Comparison of ENCODE assay signal across 18 mouse cellular contexts in genomic region chr8:86779207-86779606, GRCm38 (mm10). TPM values are rescaled to one million over a fixed set of nuclear protein-coding genes. Genes with fewer than 3 reads are reported as not detected.
DNase-seq lines count a peak whose midpoint lies in the region; ATAC-seq and TF ChIP-seq lines count a peak whose summit lies in the region.
"Had no signal": no experiment of that assay in that cellular context is flagged by ENCODE, and none has a peak within 500 bp of the region (broad histone marks: within the 10 kb centered on the region; RNA-seq: fewer than 3 reads in every experiment).

No protein-coding gene starts in this region.

- DNase-seq in embryonic facial prominence, embryonic 10.5 days (ENCODE audit: low spot score) = no peak
- no peak for DNase-seq in liver, postnatal 0 days
- no peak for DNase-seq in liver
- DNase-seq in naive thymus-derived CD4-positive, alpha-beta T cell, adult 2 months (ENCODE audit: low read depth) = peak; percentile 73
- DNase-seq in thymus, postnatal 4 days = peak; percentile 15
- no peak for DNase-seq in gastrocnemius, adult 8-10 months (ENCODE audit: low spot score in 2 of 2)
- DNase-seq: adrenal gland, adult 8-10 months; cerebellum, adult 2 months; heart, adult 11 months; kidney, postnatal 4 days; liver, embryonic 13.5 days; retina, postnatal 1 day; spleen, adult 18-20 months had no signal

- no peak for TF ChIP-seq EP300 in liver, postnatal 0 days (IDR thresholded peaks at IDR 0.05; ENCODE audit: low read depth)

- no peak overlapping the region for H3K4me2 ChIP-seq in embryonic facial prominence, embryonic 12.5 days (replicated peaks)
- no peak overlapping the region for H3K4me2 ChIP-seq in liver, postnatal 0 days (ENCODE audit: low read depth, low read length)
- H3K4me2 ChIP-seq in hindbrain, embryonic 12.5 days (replicated peaks) = no peak overlapping the region
- H3K4me2 ChIP-seq: forebrain, embryonic 13.5 days; hindbrain, embryonic 15.5 days; liver, embryonic 13.5 days; midbrain, embryonic 11.5 days had no signal

- no peaks in the 10 kb centered on the region for H3K36me3 ChIP-seq in embryonic facial prominence, embryonic 12.5 days
- H3K36me3 ChIP-seq in embryonic facial prominence, embryonic 10.5 days (replicated peaks) = no peaks in the 10 kb centered on the region
- H3K36me3 ChIP-seq in liver, postnatal 0 days (replicated peaks; ENCODE audit: insufficient read depth, low read length) = no peaks in the 10 kb centered on the region
- H3K36me3 ChIP-seq in hindbrain, embryonic 12.5 days = no peaks in the 10 kb centered on the region
- H3K36me3 ChIP-seq: hindbrain, embryonic 15.5 days; liver, embryonic 13.5 days had no signal

- 0 out of 2 replicates have a peak overlapping the region, but pooled peaks have one; percentile 13 for H3K27ac ChIP-seq in embryonic facial prominence, embryonic 12.5 days
- no peak overlapping the region for H3K27ac ChIP-seq in embryonic facial prominence, embryonic 10.5 days (replicated peaks)
- peak overlapping the region; percentile 29; the same call in 1 of the 2 replicates for H3K27ac ChIP-seq in liver, postnatal 0 days (ENCODE audit: low read depth)
- H3K27ac ChIP-seq in hindbrain, embryonic 12.5 days = no peak overlapping the region
- H3K27ac ChIP-seq: forebrain, embryonic 13.5 days; hindbrain, embryonic 15.5 days; liver, embryonic 13.5 days had no signal

- ATAC-seq in embryonic facial prominence, embryonic 12.5 days (ENCODE audit: insufficient number of reproducible peaks, insufficient read depth, low FRiP score, low TSS enrichment) = no peak
- no peak for ATAC-seq in liver, postnatal 0 days
- no peak for ATAC-seq in hindbrain, embryonic 12.5 days (ENCODE audit: low FRiP score)
- ATAC-seq: forebrain, embryonic 13.5 days had no signal

- no peak overlapping the region for H3K4me3 ChIP-seq in embryonic facial prominence, embryonic 12.5 days
- no peak overlapping the region for H3K4me3 ChIP-seq in embryonic facial prominence, embryonic 10.5 days
- no peak overlapping the region for H3K4me3 ChIP-seq in liver, postnatal 0 days (ENCODE audit: low read depth, low read length)
- no peak overlapping the region for H3K4me3 ChIP-seq in hindbrain, embryonic 12.5 days
- H3K4me3 ChIP-seq: forebrain, embryonic 13.5 days; hindbrain, embryonic 15.5 days; liver, embryonic 13.5 days had no signal

- H3K4me1 ChIP-seq in embryonic facial prominence, embryonic 12.5 days = no peaks in the 10 kb centered on the region
- H3K4me1 ChIP-seq in embryonic facial prominence, embryonic 10.5 days = no peaks in the 10 kb centered on the region
- H3K4me1 ChIP-seq in liver, postnatal 0 days (ENCODE audit: insufficient read depth) = no peaks in the 10 kb centered on the region
- no peaks in the 10 kb centered on the region for H3K4me1 ChIP-seq in hindbrain, embryonic 12.5 days
- H3K4me1 ChIP-seq: forebrain, embryonic 13.5 days; hindbrain, embryonic 15.5 days; liver, embryonic 13.5 days had no signal

- H3K9ac ChIP-seq in embryonic facial prominence, embryonic 12.5 days = no peak overlapping the region
- H3K9ac ChIP-seq in liver, postnatal 0 days (replicated peaks) = no peak overlapping the region
- H3K9ac ChIP-seq in hindbrain, embryonic 12.5 days = no peak overlapping the region
- H3K9ac ChIP-seq: forebrain, embryonic 13.5 days; hindbrain, embryonic 15.5 days; liver, embryonic 13.5 days had no signal

- H3K9me3 ChIP-seq in embryonic facial prominence, embryonic 12.5 days = no peaks in the 10 kb centered on the region
- H3K9me3 ChIP-seq in embryonic facial prominence, embryonic 10.5 days = no peaks in the 10 kb centered on the region
- no peaks in the 10 kb centered on the region for H3K9me3 ChIP-seq in liver, postnatal 0 days (ENCODE audit: low read length)
- H3K9me3 ChIP-seq in hindbrain, embryonic 12.5 days (replicated peaks) = no peaks in the 10 kb centered on the region
- H3K9me3 ChIP-seq: forebrain, embryonic 13.5 days; hindbrain, embryonic 15.5 days; liver, embryonic 13.5 days had no signal

- H3K27me3 ChIP-seq in embryonic facial prominence, embryonic 12.5 days = no peaks in the 10 kb centered on the region
- no peaks in the 10 kb centered on the region for H3K27me3 ChIP-seq in embryonic facial prominence, embryonic 10.5 days (replicated peaks; ENCODE audit: low read depth, poor library complexity, severe bottlenecking)
- no peaks in the 10 kb centered on the region for H3K27me3 ChIP-seq in liver, postnatal 0 days (ENCODE audit: insufficient read depth, low read length)
- H3K27me3 ChIP-seq in hindbrain, embryonic 12.5 days = no peaks in the 10 kb centered on the region
- H3K27me3 ChIP-seq: forebrain, embryonic 13.5 days; hindbrain, embryonic 15.5 days; liver, embryonic 13.5 days had no signal

- 80% methylated on average over 8 of the region's 8 CpGs for WGBS in embryonic facial prominence, embryonic 12.5 days
- WGBS in embryonic facial prominence, embryonic 10.5 days = 90% methylated on average over 8 of the region's 8 CpGs
- 60% methylated on average over 8 of the region's 8 CpGs for WGBS in liver, postnatal 0 days (ENCODE audit: insufficient replicate concordance)
- WGBS in hindbrain, embryonic 12.5 days = 88% methylated on average over 8 of the region's 8 CpGs

- no peak for TF ChIP-seq CTCF in liver, postnatal 0 days (IDR thresholded peaks at IDR 0.05; ENCODE audit: low read depth)

RNA-seq across cellular contexts. Expression of gene Siah1a, which starts 33.5 kb away (rescaled TPM):
- polyA plus RNA-seq in embryonic facial prominence, embryonic 12.5 days (2016; fragmentation: Nextera tagmentation; extraction: Ambion mirVana) = 74.1 and 74.5 TPM in 2 replicates
- polyA plus RNA-seq in embryonic facial prominence, embryonic 10.5 days (2016; fragmentation: Nextera tagmentation; extraction: Ambion mirVana) = 49.3 and 50.5 TPM in 2 replicates
- 11.7 and 13.7 TPM in 2 replicates for polyA plus RNA-seq in liver, postnatal 0 days (2015; fragmentation: Nextera tagmentation; extraction: Ambion mirVana)
- 87.8 and 92.0 TPM in 2 replicates for polyA plus RNA-seq in hindbrain, embryonic 12.5 days (2016; fragmentation: Nextera tagmentation; extraction: Ambion mirVana)
- 10 to 100 TPM; 10.4 to 14.5 (median 11.7) TPM for total RNA-seq in gastrocnemius, adult 8-10 months (2022)

RNA-seq across cellular contexts. Expression of gene Gm10638, which starts 33.7 kb away (rescaled TPM):
- 8.8 TPM in 2 replicates for polyA plus RNA-seq in embryonic facial prominence, embryonic 12.5 days (2016; fragmentation: Nextera tagmentation; extraction: Ambion mirVana)
- 4.6 and 4.8 TPM in 2 replicates for polyA plus RNA-seq in embryonic facial prominence, embryonic 10.5 days (2016; fragmentation: Nextera tagmentation; extraction: Ambion mirVana)
- 1.7 and 1.8 TPM in 2 replicates for polyA plus RNA-seq in liver, postnatal 0 days (2015; fragmentation: Nextera tagmentation; extraction: Ambion mirVana)
- 10.6 TPM in 2 replicates for polyA plus RNA-seq in hindbrain, embryonic 12.5 days (2016; fragmentation: Nextera tagmentation; extraction: Ambion mirVana)
- 1 to 10 TPM; 1.5 to 7.1 (median 4.4) TPM for total RNA-seq in gastrocnemius, adult 8-10 months (2022)

Comparison
In these comparisons a context has a peak if more than half of its experiments do, and no peak if none do; other contexts are left out.
1. H3K27ac ChIP-seq: peak in embryonic facial prominence, embryonic 12.5 days (single experiment) and liver, postnatal 0 days (single experiment); none in embryonic facial prominence, embryonic 10.5 days (single experiment) and hindbrain, embryonic 12.5 days (single experiment).
2. DNase-seq: peak in naive thymus-derived CD4-positive, alpha-beta T cell, adult 2 months (single experiment) and thymus, postnatal 4 days (single experiment); none in embryonic facial prominence, embryonic 10.5 days (single experiment), liver, postnatal 0 days (single experiment), liver (single experiment) and gastrocnemius, adult 8-10 months (0 of 2).